Comparison of ENCODE assay signal across 22 mouse cellular contexts in the genomic region with DNA sequence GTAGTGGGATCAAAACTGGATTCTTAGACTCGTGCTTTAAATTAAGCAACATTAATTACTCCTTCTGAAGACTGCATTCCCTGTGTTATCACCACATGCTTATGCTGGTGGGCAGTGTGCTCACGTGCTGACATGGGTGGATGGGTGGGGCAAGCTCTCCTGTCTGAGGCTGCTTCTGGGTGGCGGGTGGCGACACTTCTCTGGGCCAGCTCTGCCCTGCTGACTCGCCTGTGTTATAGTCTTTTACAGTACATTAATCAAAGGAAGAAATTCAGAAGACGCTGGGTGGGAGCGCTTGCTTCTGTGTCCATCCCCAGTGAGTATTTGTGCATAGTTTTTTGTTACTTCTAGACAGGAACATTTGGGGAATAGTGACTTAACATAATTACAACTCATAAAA.
"Had no signal": no experiment of that assay in that cellular context is flagged by ENCODE, and none has a peak within 500 bp of the region (broad histone marks: within the 10 kb centered on the region; RNA-seq: fewer than 3 reads in every experiment).

No protein-coding gene starts in this region.

- ATAC-seq: hindbrain, postnatal 0 days; intestine, embryonic 16.5 days had no signal

- H3K4me2 ChIP-seq: heart, embryonic 11.5 days; hindbrain, embryonic 13.5 days; hindbrain, embryonic 15.5 days; kidney, embryonic 15.5 days; liver, embryonic 11.5 days; liver, embryonic 13.5 days; liver, embryonic 15.5 days had no signal

- H3K4me1 ChIP-seq: liver, embryonic 13.5 days; liver, embryonic 15.5 days had no signal

- H3K9ac ChIP-seq: hindbrain, embryonic 13.5 days; hindbrain, embryonic 15.5 days; kidney, embryonic 15.5 days; liver, embryonic 13.5 days; liver, embryonic 15.5 days had no signal

- DNase-seq: gastrocnemius, postnatal 14 days; gastrocnemius, postnatal 36 days; heart, adult 18-20 months; heart, postnatal 10 days; kidney, adult 11 months; kidney, adult 2 months; kidney, adult 9 months; kidney, postnatal 14 days; kidney, postnatal 36 days; layer of hippocampus, adult 9-11 months; layer of hippocampus, postnatal 36 days; liver; liver, embryonic 13.5 days had no signal

- H3K27ac ChIP-seq: hindbrain, embryonic 13.5 days; hindbrain, embryonic 15.5 days; hindbrain, postnatal 0 days; kidney, embryonic 15.5 days; kidney, postnatal 0 days; liver, embryonic 13.5 days; liver, embryonic 15.5 days had no signal

- H3K9me3 ChIP-seq: hindbrain, embryonic 13.5 days; hindbrain, embryonic 15.5 days; liver, embryonic 13.5 days; liver, embryonic 15.5 days had no signal

- H3K27me3 ChIP-seq: hindbrain, embryonic 13.5 days; hindbrain, embryonic 15.5 days; kidney, embryonic 15.5 days; liver, embryonic 13.5 days; liver, embryonic 15.5 days had no signal

- H3K4me3 ChIP-seq: hindbrain, embryonic 13.5 days; hindbrain, embryonic 15.5 days; kidney, embryonic 15.5 days; liver, embryonic 13.5 days; liver, embryonic 15.5 days had no signal
